Mouse (Mus musculus) B cell, adult (primary cell): ENCODE results near the gene Pdxk. TPM values are rescaled to one million over a fixed set of nuclear protein-coding genes. Genes with fewer than 3 reads are reported as not detected.

ENCODE experiments used
- total RNA-seq: library from RNA; stranded (reverse); gene quantifications from 4 replicates; pipeline ENCODE4 v1.2.4, GENCODE M21; 2023; ENCODE audit not compliant: inconsistent age

The Pdxk gene
- total RNA-seq = 50.8 to 55.7 TPM (median 54.4 TPM) in 4 replicates

DNA sequence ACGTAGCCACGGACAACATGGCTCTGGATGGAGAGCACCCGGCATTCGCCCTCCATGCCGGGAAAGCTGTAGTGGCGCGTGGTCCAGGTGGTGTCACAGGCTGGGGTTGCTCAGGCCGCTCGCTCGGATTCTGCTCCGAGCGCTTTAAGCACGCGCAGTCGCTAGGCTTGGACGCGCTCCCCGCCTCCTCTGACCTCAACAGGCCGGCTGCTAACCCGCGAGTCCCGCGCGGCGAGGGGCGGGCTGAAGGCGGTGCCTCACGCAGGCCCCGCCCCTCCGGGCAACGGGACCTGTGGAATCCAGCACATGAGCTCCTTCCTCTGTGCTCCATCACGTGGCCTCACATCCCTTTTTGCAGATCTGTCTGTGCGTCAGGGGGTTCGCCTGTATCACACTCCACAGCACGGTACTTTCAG is at the start of gene Pdxk:
Gene Pdxk (minus strand): TSS at position 184 of the 416 bp plus-strand sequence.

GRCm38 (mm10) chr10:78425181-78426041 is 39.4 kb downstream of the Pdxk start, which contains the start of gene Cstb:
Cstb (plus strand) TSS chr10:78425669.

GRCm38 (mm10) chr10:78412319-78413151 is 52.2 kb downstream of the Pdxk start, which contains the start of gene Rrp1:
Rrp1 (minus strand) TSS chr10:78413043.

Other genes starting within 250 kb of the Pdxk start
- gene Trappc10, start 220.3 kb downstream of the Pdxk start, total RNA-seq = 67.7 to 81.1 TPM (median 70.3 TPM) in 4 replicates
- 95.0 to 112 TPM (median 104 TPM) in 4 replicates for gene Agpat3, start 112.5 kb downstream of the Pdxk start, total RNA-seq
- 374 to 401 TPM (median 380 TPM) in 4 replicates for gene Rrp1, start 51.9 kb downstream of the Pdxk start, total RNA-seq
- 44.6 to 66.1 TPM (median 53.9 TPM) in 4 replicates for gene Cstb, start 39.3 kb downstream of the Pdxk start, total RNA-seq
- gene Olfr1358, start 52.5 kb upstream of the Pdxk start, total RNA-seq = not detected in 4 replicates
- 80.9 to 100 TPM (median 93.1 TPM) in 4 replicates for gene Ilvbl, start 109.4 kb upstream of the Pdxk start, total RNA-seq
- 0.75 to 1.00 TPM (median 0.85 TPM) in 4 replicates for gene Syde1, start 127.0 kb upstream of the Pdxk start, total RNA-seq
- not detected in 4 replicates for gene Olfr1357, start 153.1 kb upstream of the Pdxk start, total RNA-seq